Mouse (Mus musculus): ENCODE data around the gene Zfhx3. TPM values are rescaled to one million over a fixed set of nuclear protein-coding genes. Genes with fewer than 3 reads are reported as not detected.

The Zfhx3 gene
- polyA plus RNA-seq, 1 experiment from 2014 or later = 32.2 TPM

GRCm38 (mm10) chr8:108829305-108829717 is 886.9 kb downstream of the Zfhx3 start:
- Histone ChIP-seq H3K36me3 (ENCODE audit: control insufficient read depth, insufficient read depth, low read length) (no peaks in the 10 kb centered on the region), H3K4me2 (ENCODE audit: low read depth, low read length) (peak overlapping the region; percentile 16), H3K4me3 (ENCODE audit: low read depth, low read length) (no peak overlapping the region), H3K4me1 (ENCODE audit: control insufficient read depth, insufficient read depth, low read length) (peaks cover 37% of the 10 kb centered on the region), H3K9me3 (ENCODE audit: control insufficient read depth, low read length) (no peaks in the 10 kb centered on the region), H3K9ac (replicated peaks; ENCODE audit: low read depth, low read length) (no peak overlapping the region), H3K27me3 (ENCODE audit: control insufficient read depth, insufficient read depth, low read length) (no peaks in the 10 kb centered on the region), H3K27ac (ENCODE audit: low read depth, low read length) (peak overlapping the region; percentile 48)
- ATAC-seq (ENCODE audit: low read depth) = peak; percentile 85
- 5% methylated on average over 11 of the region's 12 CpGs for WGBS

GRCm38 (mm10) chr8:108835143-108835542 is 892.7 kb downstream of the Zfhx3 start:
- 86% methylated on average over 11 of the region's 11 CpGs for WGBS

GRCm38 (mm10) chr8:108837788-108838187 is 895.3 kb downstream of the Zfhx3 start:
- H3K4me1 ChIP-seq (ENCODE audit: control insufficient read depth, insufficient read depth, low read length) = peaks cover 10% of the 10 kb centered on the region; the same call in 1 of the 2 replicates
- ATAC-seq (ENCODE audit: low read depth) = 0 out of 2 replicates have a peak, but pooled peaks have one; percentile 34
- H3K27ac ChIP-seq (ENCODE audit: low read depth, low read length) = no peak overlapping the region
- no peak overlapping the region for H3K4me2 ChIP-seq (ENCODE audit: low read depth, low read length)
- H3K4me3 ChIP-seq (ENCODE audit: low read depth, low read length) = no peak overlapping the region
- H3K27me3 ChIP-seq (ENCODE audit: control insufficient read depth, insufficient read depth, low read length) = no peaks in the 10 kb centered on the region
- H3K36me3 ChIP-seq (ENCODE audit: control insufficient read depth, insufficient read depth, low read length) = no peaks in the 10 kb centered on the region
- H3K9me3 ChIP-seq (ENCODE audit: control insufficient read depth, low read length) = no peaks in the 10 kb centered on the region
- H3K9ac ChIP-seq (replicated peaks; ENCODE audit: low read depth, low read length) = no peak overlapping the region
- WGBS = 19% methylated on average over 10 of the region's 10 CpGs

More at GRCm38 (mm10) chr8:108835143-108835542, 892.7 kb downstream of the Zfhx3 start:
- no peak overlapping the region for H3K9ac ChIP-seq (replicated peaks; ENCODE audit: low read depth, low read length)
- H3K9me3 ChIP-seq (ENCODE audit: control insufficient read depth, low read length) = no peaks in the 10 kb centered on the region
- no peak overlapping the region for H3K4me3 ChIP-seq (ENCODE audit: low read depth, low read length)
- no peak overlapping the region for H3K4me2 ChIP-seq (ENCODE audit: low read depth, low read length)
- no peaks in the 10 kb centered on the region for H3K27me3 ChIP-seq (ENCODE audit: control insufficient read depth, insufficient read depth, low read length)
- ATAC-seq (ENCODE audit: low read depth) = no peak
- H3K4me1 ChIP-seq (ENCODE audit: control insufficient read depth, insufficient read depth, low read length) = peaks cover 14% of the 10 kb centered on the region
- no peak overlapping the region for H3K27ac ChIP-seq (ENCODE audit: low read depth, low read length)
- H3K36me3 ChIP-seq (ENCODE audit: control insufficient read depth, insufficient read depth, low read length) = no peaks in the 10 kb centered on the region

- Histone ChIP-seq H3K27me3 (ENCODE audit: control insufficient read depth, insufficient read depth, low read length) (no peaks in the 10 kb centered on the region), H3K4me3 (ENCODE audit: low read depth, low read length) (no peak overlapping the region), H3K36me3 (ENCODE audit: control insufficient read depth, insufficient read depth, low read length) (no peaks in the 10 kb centered on the region), H3K4me2 (ENCODE audit: low read depth, low read length) (no peak overlapping the region), H3K9me3 (ENCODE audit: control insufficient read depth, low read length) (no peaks in the 10 kb centered on the region), H3K4me1 (ENCODE audit: control insufficient read depth, insufficient read depth, low read length) (peaks cover 10% of the 10 kb centered on the region; the same call in 1 of the 2 replicates), H3K27ac (ENCODE audit: low read depth, low read length) (no peak overlapping the region), H3K9ac (replicated peaks; ENCODE audit: low read depth, low read length) (no peak overlapping the region)
- ATAC-seq (ENCODE audit: low read depth) = no peak
- WGBS = 35% methylated on average over 6 of the region's 6 CpGs
Observed at GRCm38 (mm10) chr8:108838761-108839160, 896.3 kb downstream of the Zfhx3 start.

DNA sequence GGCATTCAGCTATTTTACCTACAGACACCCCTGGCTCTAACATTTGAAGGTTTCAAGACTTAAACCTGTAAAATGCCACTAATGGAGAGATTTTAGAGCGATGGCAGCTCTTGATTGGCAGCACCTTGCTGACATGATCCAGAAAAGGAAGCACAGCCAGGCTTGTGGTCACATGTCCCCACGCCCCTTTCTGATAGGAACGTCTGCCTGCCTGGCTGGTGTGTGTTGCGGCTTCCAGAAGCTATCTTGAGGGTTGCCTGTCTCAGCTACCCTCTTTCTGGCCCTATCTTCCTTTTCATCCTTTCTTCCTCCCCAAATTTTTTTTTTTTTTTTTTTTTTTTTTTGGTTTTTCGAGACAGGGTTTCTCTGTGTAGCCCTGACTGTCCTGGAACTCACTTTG is 899.9 kb downstream of the Zfhx3 start:
- Histone ChIP-seq H3K9me3 (ENCODE audit: control insufficient read depth, low read length) (no peaks in the 10 kb centered on the region), H3K27me3 (ENCODE audit: control insufficient read depth, insufficient read depth, low read length) (no peaks in the 10 kb centered on the region), H3K9ac (replicated peaks; ENCODE audit: low read depth, low read length) (no peak overlapping the region), H3K4me1 (ENCODE audit: control insufficient read depth, insufficient read depth, low read length) (peaks cover 19% of the 10 kb centered on the region; the same call in 1 of the 2 replicates), H3K4me3 (ENCODE audit: low read depth, low read length) (no peak overlapping the region), H3K27ac (ENCODE audit: low read depth, low read length) (no peak overlapping the region), H3K4me2 (ENCODE audit: low read depth, low read length) (no peak overlapping the region), H3K36me3 (ENCODE audit: control insufficient read depth, insufficient read depth, low read length) (no peaks in the 10 kb centered on the region)
- 92% methylated on average over 5 of the region's 5 CpGs for whole genome bisulfite sequencing
- ATAC-seq (ENCODE audit: low read depth) = no peak

DNA sequence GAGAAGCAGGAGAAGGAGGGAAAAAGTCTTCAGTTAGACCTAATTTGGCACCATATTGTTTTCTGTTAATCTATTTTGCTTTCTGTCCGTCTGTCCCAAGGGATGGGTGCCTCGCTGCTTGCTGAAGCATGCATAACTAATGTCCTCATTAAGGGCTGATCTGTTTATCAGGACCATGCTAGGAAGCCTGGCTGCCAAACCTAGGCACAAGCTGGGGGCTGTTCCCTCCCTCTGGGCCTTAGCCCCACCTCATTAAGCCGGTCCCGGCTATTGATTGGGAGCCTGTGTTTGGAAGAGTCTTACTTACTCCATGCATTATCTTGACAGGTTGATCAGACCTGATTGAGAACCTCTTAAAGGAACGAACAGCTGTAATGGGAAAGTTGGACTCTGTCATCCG is 903.7 kb downstream of the Zfhx3 start:
- ATAC-seq (ENCODE audit: low read depth) = peak; percentile 60; the same call in 1 of the 2 replicates
- 0 out of 2 replicates have a peak, but pooled peaks cover 9% of the 10 kb centered on the region for H3K4me1 ChIP-seq (ENCODE audit: control insufficient read depth, insufficient read depth, low read length)
- no peaks in the 10 kb centered on the region for H3K27me3 ChIP-seq (ENCODE audit: control insufficient read depth, insufficient read depth, low read length)
- no peak overlapping the region; the same call in 1 of the 2 replicates for H3K27ac ChIP-seq (ENCODE audit: low read depth, low read length)
- no peak overlapping the region for H3K9ac ChIP-seq (replicated peaks; ENCODE audit: low read depth, low read length)
- H3K9me3 ChIP-seq (ENCODE audit: control insufficient read depth, low read length) = no peaks in the 10 kb centered on the region
- 22% methylated on average over 6 of the region's 6 CpGs for WGBS
- H3K4me2 ChIP-seq (ENCODE audit: low read depth, low read length) = no peak overlapping the region
- H3K4me3 ChIP-seq (ENCODE audit: low read depth, low read length) = no peak overlapping the region
- H3K36me3 ChIP-seq (ENCODE audit: control insufficient read depth, insufficient read depth, low read length) = no peaks in the 10 kb centered on the region

DNA sequence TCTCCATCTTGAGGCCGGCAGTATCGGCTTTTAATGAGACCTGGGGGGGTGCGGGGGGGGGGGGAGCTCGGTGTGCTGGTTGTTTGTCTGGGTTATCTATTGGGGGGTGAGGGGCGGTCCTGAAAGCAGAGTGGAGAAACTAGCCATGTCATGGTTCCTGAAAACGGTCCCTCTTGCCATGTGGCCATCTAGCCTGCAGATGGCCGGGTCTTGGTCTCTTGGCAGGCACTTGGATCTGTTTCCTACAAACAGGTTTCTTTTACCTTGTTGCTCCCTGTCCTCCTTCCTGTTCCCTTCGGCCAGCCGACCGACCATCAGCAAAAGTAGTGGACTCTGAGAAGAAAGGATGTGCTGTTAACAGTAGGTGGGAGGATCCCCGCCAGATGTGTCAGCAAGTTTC is 904.4 kb downstream of the Zfhx3 start:
- Histone ChIP-seq H3K4me1 (ENCODE audit: control insufficient read depth, insufficient read depth, low read length) (0 out of 2 replicates have a peak, but pooled peaks cover 9% of the 10 kb centered on the region), H3K4me2 (ENCODE audit: low read depth, low read length) (no peak overlapping the region), H3K9ac (replicated peaks; ENCODE audit: low read depth, low read length) (no peak overlapping the region), H3K4me3 (ENCODE audit: low read depth, low read length) (no peak overlapping the region), H3K27me3 (ENCODE audit: control insufficient read depth, insufficient read depth, low read length) (no peaks in the 10 kb centered on the region), H3K27ac (ENCODE audit: low read depth, low read length) (no peak overlapping the region), H3K36me3 (ENCODE audit: control insufficient read depth, insufficient read depth, low read length) (no peaks in the 10 kb centered on the region), H3K9me3 (ENCODE audit: control insufficient read depth, low read length) (no peaks in the 10 kb centered on the region)
- WGBS = 51% methylated on average over 11 of the region's 11 CpGs
- ATAC-seq (ENCODE audit: low read depth) = no peak

DNA sequence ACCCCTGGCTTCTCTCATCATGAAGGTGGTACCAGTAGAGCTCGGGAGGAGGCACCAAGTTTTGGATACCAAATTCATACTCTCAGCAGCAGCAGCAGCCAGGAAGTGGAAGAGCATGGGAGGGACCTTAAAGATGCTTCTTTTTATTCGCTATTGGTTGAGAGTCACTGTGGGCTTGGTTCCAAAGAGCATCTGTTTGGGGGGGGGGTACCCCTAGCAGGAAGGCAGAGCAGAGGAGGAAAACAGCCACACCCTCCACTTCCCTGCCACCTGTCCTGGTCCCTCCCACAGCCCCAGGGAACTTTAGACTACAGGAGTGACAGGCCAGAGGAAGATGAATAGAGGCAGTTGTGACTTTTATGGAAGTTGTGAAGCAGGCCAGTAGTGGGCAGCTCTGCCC is 904.9 kb downstream of the Zfhx3 start:
- ATAC-seq (ENCODE audit: low read depth) = no peak
- no peaks in the 10 kb centered on the region for H3K9me3 ChIP-seq (ENCODE audit: control insufficient read depth, low read length)
- no peak overlapping the region for H3K4me3 ChIP-seq (ENCODE audit: low read depth, low read length)
- no peaks in the 10 kb centered on the region for H3K36me3 ChIP-seq (ENCODE audit: control insufficient read depth, insufficient read depth, low read length)
- no peak overlapping the region for H3K9ac ChIP-seq (replicated peaks; ENCODE audit: low read depth, low read length)
- H3K4me1 ChIP-seq (ENCODE audit: control insufficient read depth, insufficient read depth, low read length) = 0 out of 2 replicates have a peak, but pooled peaks cover 14% of the 10 kb centered on the region
- H3K27me3 ChIP-seq (ENCODE audit: control insufficient read depth, insufficient read depth, low read length) = no peaks in the 10 kb centered on the region
- no peak overlapping the region for H3K4me2 ChIP-seq (ENCODE audit: low read depth, low read length)
- 76% methylated on average over 2 of the region's 2 CpGs for WGBS
- H3K27ac ChIP-seq (ENCODE audit: low read depth, low read length) = no peak overlapping the region

DNA sequence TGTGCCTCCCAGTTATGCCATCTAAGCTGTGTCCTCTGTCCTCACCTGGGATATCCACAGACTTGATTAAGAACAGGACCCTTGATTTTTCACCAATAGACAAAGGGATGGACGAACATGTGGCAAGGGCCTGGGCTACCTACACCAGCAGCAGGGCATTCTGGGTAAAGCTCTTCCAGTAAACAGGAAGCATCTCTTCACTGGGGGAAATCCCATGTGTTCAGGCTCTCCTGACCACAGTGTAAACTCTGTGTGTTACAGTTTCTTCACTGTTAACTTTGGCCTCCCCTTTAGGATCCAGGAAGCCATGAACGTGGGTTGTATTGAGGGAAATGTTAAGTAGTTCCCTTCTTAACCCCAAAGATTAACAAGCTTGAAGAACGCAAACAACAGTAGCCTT is 906.0 kb downstream of the Zfhx3 start:
- Histone ChIP-seq H3K36me3 (ENCODE audit: control insufficient read depth, insufficient read depth, low read length) (no peaks in the 10 kb centered on the region), H3K27ac (ENCODE audit: low read depth, low read length) (no peak overlapping the region), H3K4me2 (ENCODE audit: low read depth, low read length) (no peak overlapping the region), H3K4me3 (ENCODE audit: low read depth, low read length) (no peak overlapping the region), H3K27me3 (ENCODE audit: control insufficient read depth, insufficient read depth, low read length) (no peaks in the 10 kb centered on the region), H3K9me3 (ENCODE audit: control insufficient read depth, low read length) (no peaks in the 10 kb centered on the region), H3K4me1 (ENCODE audit: control insufficient read depth, insufficient read depth, low read length) (peaks cover 20% of the 10 kb centered on the region), H3K9ac (replicated peaks; ENCODE audit: low read depth, low read length) (no peak overlapping the region)
- WGBS = 92% methylated on average over 3 of the region's 3 CpGs
- ATAC-seq (ENCODE audit: low read depth) = no peak

Data from neural tube, embryonic 14.5 days (tissue).